Mouse (Mus musculus) left cerebral cortex, adult 18-20 months (tissue): ENCODE results near the gene D130043K22Rik. TPM values are rescaled to one million over a fixed set of nuclear protein-coding genes. Genes with fewer than 3 reads are reported as not detected.
"Not testable (repeated sequence)": the region's sequence is repeated elsewhere in the genome, so short reads cannot be mapped to it uniquely, and the experiment has no call there.

ENCODE experiments used
- DNase-seq, 2 experiments: peaks; one replicate each; pipeline ENCODE4 v3.0.0; 2021 to 2022; ENCODE audit warnings: low spot score in 2 of 2, mixed read lengths in 1 of 2
- total RNA-seq, 2 experiments: library from RNA; stranded (reverse); gene quantifications; 2 replicates each; pipeline ENCODE4 v1.2.3; 2021

D130043K22Rik gene
- total RNA-seq, 2 experiments from 2014 or later: 29.7 to 30.5 TPM

DNA sequence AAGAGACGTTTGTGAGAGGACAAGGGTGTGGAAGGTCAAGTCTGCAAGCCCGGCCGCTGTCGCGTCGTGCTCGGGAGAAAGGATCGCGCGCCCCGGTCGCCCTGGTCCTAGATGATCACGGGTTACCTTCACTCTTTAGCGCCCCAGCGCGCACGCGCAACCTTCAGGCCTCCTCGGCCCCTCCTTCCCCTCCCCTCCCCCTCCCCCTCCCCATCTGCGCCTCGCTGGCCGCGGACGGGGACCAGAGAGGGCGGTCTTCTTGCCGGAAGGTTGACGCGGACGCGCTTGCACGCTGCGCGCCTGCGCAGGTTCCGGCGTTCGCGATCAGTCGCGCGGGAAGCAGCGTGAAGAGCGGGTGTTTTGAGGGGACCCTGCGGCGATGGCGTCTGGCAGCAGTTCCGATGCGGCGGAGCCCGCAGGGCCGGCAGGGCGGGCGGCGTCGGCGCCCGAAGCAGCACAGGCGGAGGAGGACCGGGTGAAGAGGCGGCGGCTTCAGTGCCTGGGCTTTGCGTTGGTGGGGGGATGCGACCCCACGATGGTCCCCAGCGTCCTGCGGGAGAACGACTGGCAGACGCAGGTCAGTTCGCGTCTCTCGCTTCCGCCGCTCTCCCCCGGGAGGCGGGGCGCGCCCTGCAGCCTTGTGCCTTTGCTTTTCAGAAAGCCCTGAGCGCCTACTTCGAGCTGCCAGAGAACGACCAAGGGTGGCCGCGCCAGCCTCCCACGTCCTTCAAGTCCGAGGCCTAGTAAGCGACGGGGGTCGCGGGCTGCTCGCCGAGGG, 13.4 kb upstream of the D130043K22Rik start, which contains the start of the genes Acot13 and Tdp2:
Acot13 (minus strand) TSS at position 188 of the 778 bp plus-strand sequence.
Tdp2 (plus strand) TSS at position 327 of the 778 bp plus-strand sequence.
- DNase-seq: peak; percentile 86 to 92

DNA sequence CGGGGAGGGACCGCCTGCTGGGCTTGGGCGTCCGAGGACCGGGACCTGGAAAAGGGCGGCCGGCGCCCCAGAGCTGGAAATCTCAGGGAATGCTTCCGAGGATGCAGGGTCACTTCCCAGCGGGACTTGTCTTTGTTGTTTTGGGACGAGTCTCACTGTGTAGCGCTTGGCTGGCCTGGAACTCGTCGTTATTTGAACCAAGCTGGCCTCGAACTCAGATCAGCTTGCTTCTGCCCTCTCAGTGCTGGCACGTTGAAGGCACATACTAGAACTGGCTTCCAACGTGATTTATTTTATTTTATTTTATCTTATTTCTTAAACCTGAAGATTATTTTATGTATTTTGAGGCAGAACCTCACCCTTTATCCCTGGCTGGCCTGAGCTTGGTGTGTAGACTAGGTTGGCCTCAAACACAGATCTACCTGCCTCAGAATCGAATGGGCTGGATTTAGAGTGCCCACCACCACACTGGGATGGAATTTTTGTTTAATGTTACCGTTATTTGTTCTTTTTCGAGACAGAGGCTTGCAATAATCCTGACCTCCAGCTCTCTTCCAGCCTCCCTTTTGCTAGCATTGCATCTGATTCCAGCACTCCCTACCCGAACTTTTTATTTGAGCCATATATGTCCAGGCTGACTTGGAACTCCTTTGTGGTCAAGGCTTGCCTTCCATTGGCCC, 12.7 kb upstream of the D130043K22Rik start:
- DNase-seq: no peak

DNA sequence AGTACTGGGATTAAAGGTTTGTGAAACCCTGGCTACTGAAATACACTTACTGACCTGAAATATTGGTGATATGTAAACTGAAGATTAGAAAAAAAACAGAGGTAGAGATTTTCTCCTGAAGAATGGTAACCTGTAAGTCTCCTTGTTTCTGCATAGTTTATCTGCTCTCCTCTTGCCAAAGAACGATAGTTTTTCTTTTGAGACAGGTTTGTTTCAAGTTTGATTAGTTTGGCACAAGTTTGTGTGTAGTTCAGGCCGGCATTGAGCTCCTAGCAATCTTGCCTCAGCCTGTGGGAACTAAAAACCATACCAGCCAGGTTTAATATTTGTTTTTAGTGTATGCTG, 12.2 kb upstream of the D130043K22Rik start:
- DNase-seq: no peak

DNA sequence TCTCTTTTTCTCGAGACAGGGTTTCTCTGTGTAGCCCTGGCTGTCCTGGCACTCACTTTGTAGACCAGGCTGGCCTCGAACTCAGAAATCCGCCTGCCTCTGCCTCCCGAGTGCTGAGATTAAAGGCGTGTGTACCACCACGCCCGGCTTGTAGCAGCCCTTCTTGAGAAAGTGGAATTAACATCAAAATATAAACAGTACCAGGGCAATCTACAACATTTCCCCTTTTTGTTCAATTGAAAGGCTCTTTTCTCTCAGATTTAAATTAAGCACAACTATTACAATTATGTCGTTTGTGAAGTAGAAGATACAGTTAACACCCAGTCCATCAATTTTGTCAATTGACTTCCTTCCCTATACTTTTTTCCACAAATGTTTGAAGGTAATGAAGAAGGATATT, 7.2 kb upstream of the D130043K22Rik start:
- DNase-seq: not testable (repeated sequence)

DNA sequence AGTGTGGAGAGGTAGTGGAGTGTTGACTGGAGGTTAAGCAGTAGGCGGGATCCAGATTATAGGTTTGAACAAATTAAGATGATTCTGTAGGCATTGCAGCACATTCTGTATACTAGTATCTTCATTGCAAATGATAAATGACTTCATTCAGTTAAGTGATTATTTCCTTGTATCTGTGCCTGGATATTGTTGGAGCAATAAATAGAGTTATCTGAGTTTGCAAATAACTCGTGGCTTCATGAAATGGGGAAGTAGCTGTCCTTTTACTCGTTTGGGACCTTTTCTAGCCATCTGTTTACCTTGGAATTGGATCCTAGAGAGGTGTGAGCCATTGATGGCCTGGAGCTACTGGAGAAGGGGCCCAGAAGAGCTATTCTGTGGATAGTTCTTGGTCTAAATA, 5.1 kb upstream of the D130043K22Rik start:
- no peak for DNase-seq

DNA sequence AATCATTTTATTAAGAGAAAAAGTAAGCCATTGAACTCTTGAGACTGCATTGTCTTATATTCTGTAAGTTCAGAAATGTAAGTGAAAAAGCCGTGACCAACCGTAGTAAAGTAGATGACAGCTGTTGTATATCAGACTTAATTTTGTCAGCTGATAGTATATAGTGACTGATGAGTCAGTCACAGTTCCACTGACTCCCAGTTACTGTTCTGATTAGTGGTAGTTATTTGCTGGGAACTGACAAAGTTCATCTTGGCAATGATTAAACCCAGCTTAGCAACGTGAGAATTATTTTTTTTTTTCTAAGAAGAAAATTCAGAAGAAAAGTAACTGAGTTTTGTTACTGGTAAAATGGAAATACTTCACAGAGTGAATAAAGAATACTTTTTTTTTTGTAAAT, 3.2 kb upstream of the D130043K22Rik start:
- no peak for DNase-seq

DNA sequence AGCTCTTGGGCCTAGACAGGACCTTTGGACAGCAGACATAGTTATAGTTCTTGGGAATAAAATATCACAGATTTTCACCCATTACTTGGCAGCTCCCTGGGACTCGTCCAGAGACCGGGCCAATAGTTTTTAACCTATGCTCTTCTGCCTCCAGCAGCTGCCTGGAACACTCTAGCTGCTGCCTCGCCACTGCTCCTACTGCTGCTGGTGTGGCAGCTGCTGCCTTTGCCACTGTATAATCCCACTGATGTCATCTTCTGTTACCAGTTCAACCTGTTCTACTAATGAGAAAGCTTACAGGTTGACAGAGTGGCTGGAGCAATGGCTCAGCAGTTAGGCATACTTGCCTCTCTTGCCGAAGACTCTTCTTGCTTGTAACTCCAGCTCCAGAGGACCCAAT, 4.4 kb downstream of the D130043K22Rik start:
- no peak for DNase-seq

DNA sequence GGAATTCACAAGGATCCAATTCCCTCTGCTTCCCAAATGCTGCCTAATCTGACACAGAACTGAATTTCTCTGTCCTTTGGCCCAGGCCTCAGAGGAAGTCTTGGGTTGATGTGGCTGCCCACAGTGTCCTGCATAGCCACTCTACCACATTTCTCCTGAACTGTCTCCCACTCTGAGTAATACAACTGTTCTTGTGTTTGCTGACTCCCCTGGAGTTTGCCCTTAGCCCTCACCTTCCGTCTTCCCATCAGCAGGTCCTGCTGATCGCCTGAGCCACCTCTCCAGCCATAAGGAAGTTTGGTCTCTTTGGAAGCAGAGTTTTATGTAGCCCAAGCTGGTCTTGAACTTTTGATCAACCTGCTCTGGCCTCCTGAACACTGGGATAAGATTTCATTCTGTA, 7.1 kb downstream of the D130043K22Rik start:
- DNase-seq: no peak

DNA sequence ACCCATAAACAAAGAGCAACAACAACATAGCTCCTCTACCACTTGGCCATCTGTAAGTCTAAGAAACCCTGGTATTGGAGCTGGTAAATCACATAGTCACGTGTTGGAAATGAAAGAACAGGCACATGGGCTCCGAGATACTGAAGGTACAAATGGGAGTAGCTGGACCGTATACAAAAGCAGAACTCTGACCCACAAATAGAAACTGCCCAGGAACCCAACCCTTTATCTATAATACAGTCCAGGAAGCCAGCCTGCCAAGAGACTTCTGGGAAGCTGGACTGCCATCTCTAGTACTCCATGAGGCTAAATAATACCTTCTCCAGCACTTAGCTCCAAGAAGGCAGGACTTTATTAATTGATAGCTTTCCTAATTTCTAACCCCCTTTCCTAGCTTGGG, 7.6 kb downstream of the D130043K22Rik start:
- DNase-seq: no peak

DNA sequence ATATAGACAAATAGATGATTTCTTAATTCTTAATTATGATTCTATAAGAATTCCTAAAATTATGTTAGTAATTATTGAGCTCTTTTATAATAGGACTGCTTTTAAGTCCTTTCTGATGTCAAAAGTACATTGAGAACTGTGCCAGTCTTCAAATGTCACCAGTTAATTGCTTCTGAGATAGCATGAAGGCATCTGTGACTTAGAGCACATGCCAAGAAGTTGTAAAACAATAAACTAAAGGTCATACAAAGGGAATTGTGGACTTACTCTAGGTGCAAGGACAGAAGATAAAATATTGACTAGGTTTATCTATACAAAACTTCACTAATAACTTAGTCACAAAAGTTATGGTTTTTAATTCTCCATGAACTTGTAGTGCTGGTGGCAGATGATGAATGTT, 14.2 kb downstream of the D130043K22Rik start:
- DNase-seq: no peak

DNA sequence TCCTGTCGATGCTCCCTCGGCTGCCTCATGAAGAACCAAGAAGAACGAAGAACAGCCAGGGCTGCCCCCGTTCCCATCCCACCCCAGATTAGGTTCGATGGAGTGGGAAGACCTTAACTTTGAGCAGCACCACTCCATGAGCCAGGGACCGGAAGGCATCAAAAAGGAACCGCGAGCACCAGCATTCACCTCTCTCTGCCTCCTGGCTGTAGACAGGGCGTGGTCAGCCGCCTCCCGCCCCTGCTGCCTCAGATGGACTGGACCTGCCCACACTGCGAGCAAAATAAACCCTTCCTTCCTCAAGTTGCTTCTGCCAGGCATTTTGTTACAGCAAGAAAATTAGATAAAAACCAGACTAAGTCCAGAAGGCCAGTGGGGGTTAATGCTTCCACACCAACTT, 16.1 kb downstream of the D130043K22Rik start:
- no peak for DNase-seq

DNA sequence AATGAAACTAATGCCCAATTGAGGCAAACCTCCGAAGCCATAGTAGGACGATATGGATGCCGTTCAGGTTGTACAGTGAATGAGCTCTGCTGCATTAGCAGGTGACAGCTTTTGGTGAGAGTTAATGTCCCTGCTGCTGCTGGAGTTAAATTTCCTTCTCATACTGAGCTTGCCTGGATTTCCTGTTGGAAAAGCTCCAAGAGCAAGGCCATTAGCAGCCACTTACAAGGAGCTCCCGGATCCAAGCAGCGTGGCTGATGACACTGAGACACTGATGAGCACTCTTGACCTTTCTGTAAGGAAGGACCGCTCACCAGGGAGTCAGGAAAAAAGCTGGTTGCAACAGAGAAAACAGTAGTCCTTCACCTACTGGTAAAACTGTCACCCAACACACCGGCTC, 17.1 kb downstream of the D130043K22Rik start:
- no peak for DNase-seq

DNA sequence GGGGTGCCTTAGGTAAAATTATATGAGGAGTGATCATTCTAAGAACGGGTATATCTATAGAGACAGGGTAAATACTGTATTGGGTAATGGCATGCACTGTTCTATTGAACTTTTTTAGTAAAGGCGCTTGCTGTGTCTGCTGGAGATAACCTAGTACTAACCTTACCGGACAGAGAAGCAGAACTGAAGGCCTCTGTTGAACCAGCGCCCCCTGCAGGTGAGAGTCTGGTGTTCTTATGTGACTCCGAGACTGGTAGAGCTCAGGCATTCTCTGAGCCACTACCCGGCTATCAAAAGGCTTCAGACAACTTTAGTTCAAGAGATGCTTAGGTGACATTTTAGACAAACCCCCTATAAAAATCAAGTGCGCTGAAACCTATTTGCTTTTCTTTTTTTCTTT, 17.6 kb downstream of the D130043K22Rik start:
- peak; percentile 51 to 69 for DNase-seq

DNA sequence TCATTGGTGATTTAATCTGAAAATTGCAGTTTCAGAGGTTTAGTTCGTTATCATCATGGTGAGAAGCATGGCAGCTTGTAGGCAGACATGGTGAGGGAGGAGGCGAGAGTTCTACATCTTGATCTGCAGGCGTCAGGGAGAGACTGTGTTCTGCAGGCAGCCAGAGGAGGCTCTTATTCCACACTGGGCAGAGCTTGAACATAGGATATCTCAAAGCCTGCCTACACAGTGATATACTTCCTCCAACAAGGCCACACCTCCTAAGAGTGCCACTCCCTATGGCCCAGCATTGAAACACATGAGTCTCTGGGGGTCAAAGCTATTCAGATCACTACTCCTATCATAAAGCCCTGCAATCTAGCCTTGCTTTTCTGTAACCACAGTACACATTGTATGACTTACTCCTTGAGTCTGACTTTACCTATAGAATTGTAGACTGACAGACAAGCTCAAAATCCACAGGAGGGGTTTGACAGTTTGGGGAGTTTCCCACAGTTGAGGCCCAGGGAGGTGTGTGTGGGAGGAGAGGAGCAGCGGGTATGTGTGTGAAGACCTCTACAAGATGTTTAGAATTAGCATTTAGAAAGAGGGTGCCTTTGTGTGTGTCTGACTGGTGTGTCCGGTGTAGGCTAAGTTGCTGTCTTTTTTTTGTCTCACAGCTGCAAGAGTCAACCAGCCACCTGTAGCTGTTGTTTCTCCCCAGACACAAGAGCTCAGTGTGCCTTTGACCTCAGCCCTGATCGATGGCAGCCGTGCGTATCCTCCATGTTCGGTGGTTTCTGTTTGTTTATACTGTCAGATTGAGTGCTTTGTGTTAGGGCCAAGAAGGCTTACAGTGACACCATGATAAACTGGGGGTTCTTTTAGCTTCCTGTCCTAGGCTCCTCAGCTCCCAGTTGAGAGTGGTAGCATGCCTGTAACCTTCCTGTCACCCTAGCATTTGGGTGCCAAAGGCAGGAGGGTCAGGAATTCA, 21.8 kb downstream of the D130043K22Rik start:
- DNase-seq: no peak

DNA sequence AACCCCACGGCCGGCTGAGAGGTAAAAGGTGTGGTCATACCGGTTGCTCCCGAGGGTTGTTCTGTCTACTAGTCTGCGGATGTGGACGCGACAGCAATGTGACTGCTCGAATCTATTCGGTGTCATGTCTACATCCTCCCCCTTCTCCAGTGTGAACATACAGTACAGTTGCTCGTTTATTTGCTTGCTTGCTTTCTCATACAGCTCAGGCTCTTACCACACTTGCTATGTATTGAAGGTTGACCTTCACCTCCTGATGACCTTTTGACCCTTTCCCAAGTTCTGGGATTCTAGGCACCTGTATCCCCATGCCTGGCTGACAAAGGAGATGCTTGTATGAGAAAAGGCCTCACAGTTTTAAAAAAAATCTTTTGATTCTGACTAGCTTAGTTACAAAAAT, 22.9 kb downstream of the D130043K22Rik start:
- DNase-seq: no peak

DNA sequence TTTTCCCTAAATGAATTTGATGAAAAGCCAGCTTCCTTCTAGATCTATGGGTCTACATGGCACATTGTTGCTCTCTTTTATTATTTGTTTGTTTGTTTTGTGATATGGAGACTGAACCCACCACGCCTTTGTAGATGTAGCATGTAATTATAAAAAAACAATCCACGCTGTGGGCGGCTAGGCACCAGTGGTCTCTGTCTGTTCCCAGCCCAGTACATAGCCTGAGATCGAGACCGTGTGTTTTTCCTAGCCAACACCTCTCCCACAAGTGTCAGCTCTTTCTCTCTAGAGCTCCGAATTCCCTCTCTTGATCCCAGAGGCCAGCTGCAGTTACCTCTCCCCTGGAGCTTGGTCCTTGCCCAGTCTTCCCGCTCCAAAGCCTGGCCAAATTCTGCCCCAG, 23.3 kb downstream of the D130043K22Rik start:
- DNase-seq: no peak

DNA sequence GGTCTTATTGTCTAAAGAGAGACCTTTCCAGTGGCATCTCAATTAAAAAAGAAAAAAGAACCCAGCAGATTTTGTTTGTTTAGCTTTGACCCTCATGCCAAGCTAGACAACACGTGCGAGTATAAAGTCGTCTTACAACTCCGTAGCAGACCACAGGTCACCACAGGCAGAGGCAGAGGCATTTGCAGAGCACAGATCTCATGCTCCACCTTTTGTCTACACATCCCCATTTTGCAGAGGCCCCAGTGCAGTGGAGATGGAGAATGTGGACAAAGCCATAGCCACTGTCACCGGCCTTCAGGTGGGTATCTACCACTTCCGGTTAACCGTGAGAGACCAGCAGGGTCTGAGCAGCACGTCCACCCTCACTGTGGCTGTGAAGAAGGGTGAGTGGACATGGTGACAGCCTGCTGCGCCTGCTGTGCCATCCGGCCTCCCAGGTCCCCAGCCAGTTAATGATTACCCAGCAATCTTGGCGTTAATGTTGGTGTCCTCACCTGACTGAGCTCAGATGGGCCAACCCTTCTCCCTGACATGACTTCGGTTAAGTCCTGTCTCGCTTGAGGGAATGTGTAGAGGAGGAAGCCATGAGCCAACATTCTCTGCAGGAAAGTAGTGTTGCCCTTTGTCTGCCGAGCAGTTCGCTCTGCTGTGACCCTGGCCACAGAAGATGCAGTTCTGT, 34.6 kb downstream of the D130043K22Rik start:
- no peak for DNase-seq

DNA sequence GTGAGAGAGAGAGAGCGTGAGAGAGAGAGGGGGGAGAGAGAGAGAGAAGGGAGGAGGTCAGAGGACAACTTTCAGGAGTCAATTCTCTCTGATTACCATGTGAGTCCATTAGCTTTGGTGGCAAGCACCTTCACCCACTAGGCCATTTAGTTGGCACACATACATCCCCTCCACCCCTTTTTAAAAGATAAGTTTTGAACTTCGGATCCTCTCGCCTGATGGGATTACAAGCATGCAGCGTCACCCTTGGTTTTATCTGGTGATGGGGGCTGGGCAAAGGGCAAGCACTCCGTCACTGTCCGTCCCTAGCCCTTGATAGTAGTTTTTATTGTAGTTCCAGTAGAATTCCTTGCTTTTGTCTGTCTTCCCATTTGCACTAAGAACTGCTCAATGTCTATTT, 35.3 kb downstream of the D130043K22Rik start:
- DNase-seq: no peak

DNA sequence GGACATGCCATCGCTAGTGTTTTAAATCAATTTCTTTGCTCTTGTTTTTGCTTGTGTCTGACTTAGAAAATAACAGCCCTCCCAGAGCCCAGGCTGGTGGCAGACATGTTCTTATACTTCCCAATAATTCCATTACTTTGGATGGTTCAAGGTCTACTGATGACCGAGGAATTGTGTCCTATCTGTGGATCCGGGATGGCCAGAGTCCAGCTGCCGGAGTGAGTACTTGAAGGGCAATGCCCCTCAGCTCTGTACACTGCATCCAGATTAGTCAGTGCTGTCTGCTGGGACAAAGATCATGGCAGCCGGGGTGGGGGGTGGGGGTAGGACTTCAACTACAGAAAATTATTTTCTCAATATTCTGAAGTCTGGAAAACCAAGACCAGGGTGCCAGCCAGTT, 35.8 kb downstream of the D130043K22Rik start:
- no peak for DNase-seq

DNA sequence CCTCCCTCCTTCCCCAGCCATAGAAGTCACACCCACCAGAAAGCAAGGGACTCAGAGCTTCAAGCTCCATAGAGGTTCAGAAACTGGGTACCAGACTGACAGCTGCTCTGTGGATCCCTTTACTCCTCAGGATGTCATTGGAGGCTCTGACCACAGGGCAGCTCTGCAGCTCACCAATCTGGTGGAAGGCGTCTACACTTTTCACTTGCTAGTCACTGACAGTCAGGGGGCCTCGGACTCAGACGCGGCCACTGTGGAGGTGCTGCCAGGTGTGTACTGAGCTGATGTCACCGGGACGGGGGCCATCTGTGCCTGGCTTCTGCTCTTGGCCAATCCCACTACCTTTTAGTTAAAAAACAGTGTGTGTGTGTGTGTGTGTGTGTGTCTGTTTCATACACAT, 37.5 kb downstream of the D130043K22Rik start:
- no peak for DNase-seq

DNA sequence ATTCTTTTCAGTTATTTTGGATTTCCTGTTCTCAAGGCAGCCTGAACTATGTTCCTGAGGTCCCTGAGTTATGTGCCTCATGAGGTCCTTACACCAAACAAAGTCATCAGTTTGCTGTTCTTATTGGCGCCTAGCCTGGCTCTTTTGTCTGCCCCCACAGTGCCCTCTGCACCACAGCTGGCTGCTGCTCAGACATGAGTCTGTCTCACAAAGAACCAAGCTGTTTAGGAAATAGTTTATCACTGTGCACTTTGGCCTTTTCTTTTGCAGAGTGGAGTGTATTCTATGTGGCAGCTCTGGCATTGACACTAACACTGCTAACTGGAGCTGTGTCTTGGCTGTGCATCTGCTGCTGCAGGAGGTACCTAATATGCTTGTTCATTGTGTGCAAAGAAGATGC, 44.6 kb downstream of the D130043K22Rik start:
- no peak for DNase-seq
